Mouse (Mus musculus): Measurements from ENCODE around the gene Acp5. TPM values are rescaled to one million over a fixed set of nuclear protein-coding genes. Genes with fewer than 3 reads are reported as not detected.

Acp5 gene
- polyA plus RNA-seq, 1 experiment from 2014 or later = 228 TPM

GRCm38 (mm10) chr9:22095854-22096307 is 39.6 kb downstream of the Acp5 start:
- Histone ChIP-seq H3K4me2 (ENCODE audit: low read depth, low read length) (peak overlapping the region; percentile 75), H3K4me1 (ENCODE audit: control insufficient read depth, low read depth, low read length) (peaks cover 3% of the 10 kb centered on the region; the same call in 1 of the 2 replicates), H3K27me3 (ENCODE audit: control insufficient read depth, insufficient read depth, low read depth, low read length) (peaks cover 27% of the 10 kb centered on the region), H3K9ac (ENCODE audit: low read depth, low read length) (peak overlapping the region; percentile 57), H3K4me3 (ENCODE audit: low read depth, low read length) (peak overlapping the region; percentile 53), H3K9me3 (replicated peaks; ENCODE audit: control insufficient read depth, low read length) (no peaks in the 10 kb centered on the region), H3K27ac (ENCODE audit: low read length) (no peak overlapping the region), H3K36me3 (ENCODE audit: control insufficient read depth, insufficient read depth) (no peaks in the 10 kb centered on the region)
- WGBS (ENCODE audit: insufficient replicate concordance) = under 1% methylated on average over 24 of the region's 24 CpGs
- ATAC-seq (ENCODE audit: low read depth) = peak; percentile 82

GRCm38 (mm10) chr9:22092746-22093145 is 42.8 kb downstream of the Acp5 start:
- H3K9ac ChIP-seq (ENCODE audit: low read depth, low read length) = no peak overlapping the region
- no peaks in the 10 kb centered on the region for H3K9me3 ChIP-seq (replicated peaks; ENCODE audit: control insufficient read depth, low read length)
- H3K27me3 ChIP-seq (ENCODE audit: control insufficient read depth, insufficient read depth, low read depth, low read length) = peaks cover 3% of the 10 kb centered on the region
- no peak overlapping the region for H3K4me3 ChIP-seq (ENCODE audit: low read depth, low read length)
- 71% methylated on average over 6 of the region's 6 CpGs for WGBS (ENCODE audit: insufficient replicate concordance)
- no peak for ATAC-seq (ENCODE audit: low read depth)
- H3K4me2 ChIP-seq (ENCODE audit: low read depth, low read length) = no peak overlapping the region
- H3K4me1 ChIP-seq (ENCODE audit: control insufficient read depth, low read depth, low read length) = peaks cover 3% of the 10 kb centered on the region; the same call in 1 of the 2 replicates
- no peaks in the 10 kb centered on the region for H3K36me3 ChIP-seq (ENCODE audit: control insufficient read depth, insufficient read depth)
- H3K27ac ChIP-seq (ENCODE audit: low read length) = no peak overlapping the region

DNA sequence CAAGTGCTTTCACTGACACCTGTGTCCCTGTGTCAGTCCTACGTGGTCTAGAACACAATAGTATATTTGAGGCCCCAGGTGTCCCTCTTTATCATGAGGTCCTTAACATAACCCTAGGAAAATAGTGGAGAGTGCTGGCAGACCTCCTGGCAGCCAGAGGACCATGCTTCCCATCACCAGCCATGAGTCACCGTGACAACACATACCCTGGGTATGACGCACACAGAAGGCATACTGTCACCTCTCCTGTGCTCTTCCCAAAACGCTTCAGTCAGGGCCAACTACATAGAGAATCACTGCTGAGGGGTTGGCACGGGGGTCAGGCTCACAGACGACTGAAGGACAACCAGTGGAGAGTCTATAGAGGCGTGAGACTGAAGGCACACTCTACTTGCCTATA is 45.5 kb downstream of the Acp5 start:
- no peak overlapping the region for H3K4me2 ChIP-seq (ENCODE audit: low read depth, low read length)
- no peak overlapping the region for H3K9ac ChIP-seq (ENCODE audit: low read depth, low read length)
- H3K9me3 ChIP-seq (replicated peaks; ENCODE audit: control insufficient read depth, low read length) = no peaks in the 10 kb centered on the region
- peaks cover 1% of the 10 kb centered on the region for H3K27me3 ChIP-seq (ENCODE audit: control insufficient read depth, insufficient read depth, low read depth, low read length)
- 75% methylated on average over 7 of the region's 7 CpGs for WGBS (ENCODE audit: insufficient replicate concordance)
- no peak for ATAC-seq (ENCODE audit: low read depth)
- peaks cover 4% of the 10 kb centered on the region for H3K4me1 ChIP-seq (ENCODE audit: control insufficient read depth, low read depth, low read length)
- no peak overlapping the region for H3K27ac ChIP-seq (ENCODE audit: low read length)
- H3K36me3 ChIP-seq (ENCODE audit: control insufficient read depth, insufficient read depth) = no peaks in the 10 kb centered on the region
- H3K4me3 ChIP-seq (ENCODE audit: low read depth, low read length) = no peak overlapping the region

- peaks cover 8% of the 10 kb centered on the region for H3K4me1 ChIP-seq (ENCODE audit: control insufficient read depth, low read depth, low read length)
- H3K27ac ChIP-seq (ENCODE audit: low read length) = no peak overlapping the region
- H3K36me3 ChIP-seq (ENCODE audit: control insufficient read depth, insufficient read depth) = no peaks in the 10 kb centered on the region
- H3K9ac ChIP-seq (ENCODE audit: low read depth, low read length) = no peak overlapping the region
- H3K9me3 ChIP-seq (replicated peaks; ENCODE audit: control insufficient read depth, low read length) = no peaks in the 10 kb centered on the region
- ATAC-seq (ENCODE audit: low read depth) = no peak
- no peaks in the 10 kb centered on the region; the same call in 1 of the 2 replicates for H3K27me3 ChIP-seq (ENCODE audit: control insufficient read depth, insufficient read depth, low read depth, low read length)
- H3K4me2 ChIP-seq (ENCODE audit: low read depth, low read length) = no peak overlapping the region
- WGBS (ENCODE audit: insufficient replicate concordance) = 95% methylated on average over 7 of the region's 7 CpGs
- H3K4me3 ChIP-seq (ENCODE audit: low read depth, low read length) = no peak overlapping the region
Observed at GRCm38 (mm10) chr9:22089281-22089680, 46.2 kb downstream of the Acp5 start.

DNA sequence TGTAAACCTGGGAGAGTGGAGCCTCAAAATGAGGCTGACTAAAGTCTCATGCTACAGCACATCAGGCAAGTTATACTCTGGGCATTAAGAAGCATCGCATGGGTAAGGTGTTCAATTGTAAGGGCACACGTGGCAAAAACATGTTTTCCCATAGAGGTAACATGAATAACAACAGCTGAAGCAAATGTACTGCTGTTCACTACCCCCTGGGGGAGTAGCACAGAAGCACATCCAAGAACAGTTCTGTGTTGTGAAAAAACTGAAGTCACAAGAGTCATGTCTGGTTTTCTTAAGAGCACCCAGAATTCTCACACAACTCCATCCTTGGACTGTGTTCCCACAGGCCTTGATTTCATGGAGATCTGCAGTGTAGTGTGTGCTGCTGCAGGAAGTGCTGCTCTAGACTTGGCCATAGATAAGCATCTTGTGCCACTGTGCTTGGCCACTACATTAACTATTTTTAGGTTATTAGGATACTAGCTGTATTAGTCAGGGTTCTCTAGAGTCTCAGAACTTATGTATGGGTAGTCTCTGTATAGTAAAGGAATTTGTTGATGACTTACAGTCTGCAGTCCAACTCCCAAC is 48.4 kb downstream of the Acp5 start:
- no peak overlapping the region for H3K4me3 ChIP-seq (ENCODE audit: low read depth, low read length)
- H3K9me3 ChIP-seq (replicated peaks; ENCODE audit: control insufficient read depth, low read length) = no peaks in the 10 kb centered on the region
- no peaks in the 10 kb centered on the region for H3K36me3 ChIP-seq (ENCODE audit: control insufficient read depth, insufficient read depth)
- no peak overlapping the region for H3K4me2 ChIP-seq (ENCODE audit: low read depth, low read length)
- 57% methylated on average over 2 of the region's 2 CpGs for WGBS (ENCODE audit: insufficient replicate concordance)
- H3K27ac ChIP-seq (ENCODE audit: low read length) = no peak overlapping the region
- no peaks in the 10 kb centered on the region for H3K27me3 ChIP-seq (ENCODE audit: control insufficient read depth, insufficient read depth, low read depth, low read length)
- peaks cover 8% of the 10 kb centered on the region for H3K4me1 ChIP-seq (ENCODE audit: control insufficient read depth, low read depth, low read length)
- no peak overlapping the region for H3K9ac ChIP-seq (ENCODE audit: low read depth, low read length)
- ATAC-seq (ENCODE audit: low read depth) = no peak

GRCm38 (mm10) chr9:22086012-22086411 is 49.5 kb downstream of the Acp5 start:
- WGBS (ENCODE audit: insufficient replicate concordance) = 93% methylated on average over 6 of the region's 6 CpGs
- Histone ChIP-seq H3K9me3 (replicated peaks; ENCODE audit: control insufficient read depth, low read length) (no peaks in the 10 kb centered on the region), H3K27me3 (ENCODE audit: control insufficient read depth, insufficient read depth, low read depth, low read length) (no peaks in the 10 kb centered on the region), H3K4me1 (ENCODE audit: control insufficient read depth, low read depth, low read length) (peaks cover 8% of the 10 kb centered on the region), H3K27ac (ENCODE audit: low read length) (no peak overlapping the region), H3K4me3 (ENCODE audit: low read depth, low read length) (peak overlapping the region; percentile 79), H3K9ac (ENCODE audit: low read depth, low read length) (peak overlapping the region; percentile 77), H3K4me2 (ENCODE audit: low read depth, low read length) (peak overlapping the region; percentile 82), H3K36me3 (ENCODE audit: control insufficient read depth, insufficient read depth) (no peaks in the 10 kb centered on the region)
- no peak for ATAC-seq (ENCODE audit: low read depth)

DNA sequence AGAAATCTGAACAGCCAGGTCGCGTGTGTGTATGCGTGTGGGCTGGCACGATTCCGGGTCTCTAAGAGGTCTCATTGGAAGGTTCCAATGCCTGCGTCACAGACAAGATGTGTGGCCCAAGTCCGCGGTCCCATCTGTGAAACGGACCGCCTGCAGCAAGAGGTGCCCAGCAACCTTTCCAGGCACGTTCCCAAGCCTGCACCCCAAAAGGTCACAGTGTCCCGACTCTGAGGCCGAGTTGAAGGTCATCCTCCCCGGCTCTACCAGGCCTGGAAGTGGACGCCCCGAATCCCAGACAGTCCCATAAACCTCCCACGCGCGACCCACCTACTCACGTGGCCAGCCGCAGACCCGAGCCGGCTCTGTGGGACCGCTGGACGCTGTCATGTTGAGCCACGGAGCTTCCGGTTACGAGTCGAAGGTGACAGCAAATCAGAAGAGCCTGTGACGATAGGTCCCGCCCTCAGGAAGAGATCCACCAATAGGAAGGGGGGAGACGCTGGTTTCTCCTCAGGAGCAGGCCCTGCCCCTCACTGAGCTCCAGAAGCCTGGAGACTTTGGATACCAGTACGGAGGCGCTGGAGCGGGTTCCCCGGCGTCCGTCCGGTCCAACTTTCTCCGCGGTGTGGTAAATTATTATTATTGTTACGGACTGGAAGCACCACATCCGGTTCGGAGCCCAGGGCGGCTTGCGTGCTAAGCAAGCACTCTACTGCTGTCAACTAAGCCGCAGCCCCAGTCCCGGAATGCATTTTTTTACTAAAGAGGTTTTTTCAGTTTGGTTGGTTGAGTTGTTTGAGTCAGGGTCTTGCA is 50.3 kb downstream of the Acp5 start, which contains the start of gene Ecsit:
TSS of gene Ecsit (minus strand) at position 417 of the 813 bp plus-strand sequence.
- under 1% methylated on average over 48 of the region's 48 CpGs for WGBS (ENCODE audit: insufficient replicate concordance)

GRCm38 (mm10) chr9:22084667-22085021 is 50.9 kb downstream of the Acp5 start:
- no peaks in the 10 kb centered on the region for H3K36me3 ChIP-seq (ENCODE audit: control insufficient read depth, insufficient read depth)
- H3K9me3 ChIP-seq (replicated peaks; ENCODE audit: control insufficient read depth, low read length) = no peaks in the 10 kb centered on the region
- ATAC-seq (ENCODE audit: low read depth) = no peak
- H3K9ac ChIP-seq (ENCODE audit: low read depth, low read length) = peak overlapping the region; percentile 77
- H3K27me3 ChIP-seq (ENCODE audit: control insufficient read depth, insufficient read depth, low read depth, low read length) = no peaks in the 10 kb centered on the region
- peak overlapping the region; percentile 81 for H3K4me2 ChIP-seq (ENCODE audit: low read depth, low read length)
- H3K4me1 ChIP-seq (ENCODE audit: control insufficient read depth, low read depth, low read length) = peaks cover 8% of the 10 kb centered on the region
- H3K27ac ChIP-seq (ENCODE audit: low read length) = no peak overlapping the region
- WGBS (ENCODE audit: insufficient replicate concordance) = 21% methylated on average over 4 of the region's 4 CpGs
- H3K4me3 ChIP-seq (ENCODE audit: low read depth, low read length) = peak overlapping the region; percentile 79

More for the DNA sequence above, 50.3 kb downstream of the Acp5 start, which contains the start of gene Ecsit:
- Histone ChIP-seq H3K4me1 (ENCODE audit: control insufficient read depth, low read depth, low read length) (peaks cover 8% of the 10 kb centered on the region), H3K27me3 (ENCODE audit: control insufficient read depth, insufficient read depth, low read depth, low read length) (no peaks in the 10 kb centered on the region), H3K27ac (ENCODE audit: low read length) (peak within 1 kb of the TSS; percentile 34; the same call in 1 of the 2 replicates), H3K4me3 (ENCODE audit: low read depth, low read length) (peak within 1 kb of the TSS; percentile 79), H3K36me3 (ENCODE audit: control insufficient read depth, insufficient read depth) (no peaks in the 10 kb centered on the region), H3K9me3 (replicated peaks; ENCODE audit: control insufficient read depth, low read length) (no peaks in the 10 kb centered on the region), H3K4me2 (ENCODE audit: low read depth, low read length) (peak within 1 kb of the TSS; percentile 82), H3K9ac (ENCODE audit: low read depth, low read length) (peak within 1 kb of the TSS; percentile 77)
- peak; percentile 99 for ATAC-seq (ENCODE audit: low read depth)
